Mouse (Mus musculus) embryonic facial prominence, embryonic 15.5 days (tissue): ENCODE results near the gene Mcpt4. TPM values are rescaled to one million over a fixed set of nuclear protein-coding genes. Genes with fewer than 3 reads are reported as not detected.
"Not testable (repeated sequence)": the region's sequence is repeated elsewhere in the genome, so short reads cannot be mapped to it uniquely, and the experiment has no call there.

Experiments used
- ATAC-seq: fragments of 200-750 bp; cut with Nextera tagmentation; 2 replicates; pipeline ENCODE4 v1.8.0; 2017; ENCODE audit warnings: low read depth, moderate TSS enrichment; ENCODE audit not compliant: insufficient number of reproducible peaks, low FRiP score, low TSS enrichment
- H3K27ac ChIP-seq: fragments of 300-500 bp; sonication (generic); replicated peaks from 2 replicates; pipeline ENCODE4 v1.5.1; 2015; ENCODE audit warnings: mild to moderate bottlenecking, inconsistent platforms
- H3K27me3 ChIP-seq: fragments of 300-500 bp; sonication (generic); 2 replicates; pipeline ENCODE4 v1.6.1; 2015; ENCODE audit warnings: inconsistent platforms
- H3K36me3 ChIP-seq: fragments of 300-500 bp; sonication (generic); 2 replicates; pipeline ENCODE4 v1.6.1; 2015; ENCODE audit warnings: mild to moderate bottlenecking, inconsistent platforms
- H3K4me1 ChIP-seq: fragments of 300-500 bp; sonication (generic); 2 replicates; pipeline ENCODE4 v1.6.1; 2015; ENCODE audit warnings: inconsistent platforms
- H3K4me2 ChIP-seq: fragments of 300-500 bp; sonication (generic); replicated peaks from 2 replicates; pipeline ENCODE4 v1.6.1; 2015; ENCODE audit warnings: mild to moderate bottlenecking, inconsistent platforms
- H3K4me3 ChIP-seq: fragments of 300-500 bp; sonication (generic); replicated peaks from 2 replicates; pipeline ENCODE4 v1.5.1; 2015; ENCODE audit warnings: mild to moderate bottlenecking, inconsistent platforms
- H3K9ac ChIP-seq: fragments of 300-500 bp; sonication (generic); 2 replicates; pipeline ENCODE4 v1.6.1; 2015; ENCODE audit warnings: inconsistent platforms
- H3K9me3 ChIP-seq: fragments of 300-500 bp; sonication (generic); replicated peaks from 2 replicates; pipeline ENCODE4 v1.6.1; 2016; ENCODE audit warnings: inconsistent platforms
- WGBS: fragments of 180-500 bp; shearing (Covaris S2); methylation state at CpG from one replicate; pipeline ENCODE4 v1.1.7; 2015; 5-methylcytosine and 5-hydroxymethylcytosine counted together
- polyA plus RNA-seq: library from polyadenylated mRNA; unstranded; fragments of >200 nt; fragmentation: Nextera tagmentation; extraction: Ambion mirVana; gene quantifications from 2 replicates; pipeline ENCODE4 v1.2.1, GENCODE M21; 2015

Mcpt4 gene
- polyA plus RNA-seq: 25.7 and 32.1 TPM in 2 replicates

- H3K9me3 ChIP-seq, H3K27ac ChIP-seq, H3K9ac ChIP-seq, H3K4me1 ChIP-seq, H3K4me2 ChIP-seq, H3K4me3 ChIP-seq, H3K36me3 ChIP-seq, H3K27me3 ChIP-seq, ATAC-seq: not testable (repeated sequence)
- 68% methylated on average over 3 of the region's 3 CpGs for WGBS
Measured at GRCm38 (mm10) chr14:56062213-56062612, at the start of gene Mcpt4. Gene Mcpt4, minus strand, starts transcription at chr14:56062313.

GRCm38 (mm10) chr14:56105447-56106180, 43.5 kb upstream of the Mcpt4 start:
- H3K9me3 ChIP-seq: no peaks in the 10 kb centered on the region
- H3K27me3 ChIP-seq: no peaks in the 10 kb centered on the region
- no peak overlapping the region for H3K9ac ChIP-seq
- ATAC-seq: no peak
- no peaks in the 10 kb centered on the region for H3K4me1 ChIP-seq
- no peak overlapping the region for H3K4me2 ChIP-seq
- H3K27ac ChIP-seq: no peak overlapping the region
- no peaks in the 10 kb centered on the region for H3K36me3 ChIP-seq
- WGBS: 74% methylated on average over 13 of the region's 13 CpGs
- H3K4me3 ChIP-seq: no peak overlapping the region

- H3K9me3 ChIP-seq: no peaks in the 10 kb centered on the region
- H3K27me3 ChIP-seq: no peaks in the 10 kb centered on the region
- H3K36me3 ChIP-seq: no peaks in the 10 kb centered on the region
- no peaks in the 10 kb centered on the region for H3K4me1 ChIP-seq
- H3K4me3 ChIP-seq: no peak overlapping the region
- no peak for ATAC-seq
- no peak overlapping the region for H3K9ac ChIP-seq
- no peak overlapping the region for H3K27ac ChIP-seq
- H3K4me2 ChIP-seq: no peak overlapping the region
- 87% methylated on average over 5 of the region's 5 CpGs for WGBS
Measured at GRCm38 (mm10) chr14:56105016-56105415, 42.9 kb upstream of the Mcpt4 start.

- Histone ChIP-seq H3K4me1 (no peaks in the 10 kb centered on the region), H3K4me2 (no peak overlapping the region), H3K4me3 (no peak overlapping the region), H3K36me3 (no peaks in the 10 kb centered on the region), H3K9me3 (no peaks in the 10 kb centered on the region), H3K27me3 (no peaks in the 10 kb centered on the region), H3K9ac (no peak overlapping the region), H3K27ac (no peak overlapping the region)
- ATAC-seq: no peak
- WGBS: 50% methylated on average over 3 of the region's 3 CpGs
Measured at GRCm38 (mm10) chr14:56103452-56103851, 41.3 kb upstream of the Mcpt4 start.

- ATAC-seq: no peak
- no peak within 1 kb of the TSS for H3K4me3 ChIP-seq
- no peaks in the 10 kb centered on the region for H3K27me3 ChIP-seq
- no peak within 1 kb of the TSS for H3K9ac ChIP-seq
- H3K27ac ChIP-seq: no peak within 1 kb of the TSS
- 74% methylated on average over 10 of the region's 10 CpGs for whole genome bisulfite sequencing
- H3K4me2 ChIP-seq: no peak within 1 kb of the TSS
- H3K36me3 ChIP-seq: no peaks in the 10 kb centered on the region
- no peaks in the 10 kb centered on the region for H3K4me1 ChIP-seq
- H3K9me3 ChIP-seq: no peaks in the 10 kb centered on the region
Measured at GRCm38 (mm10) chr14:56102386-56102785, 40.3 kb upstream of the Mcpt4 start, which contains the start of gene Ctsg. Gene Ctsg, minus strand, starts transcription at chr14:56102574.

GRCm38 (mm10) chr14:56098940-56099339, 36.8 kb upstream of the Mcpt4 start:
- ATAC-seq: no peak
- Histone ChIP-seq H3K9ac (no peak overlapping the region), H3K9me3 (no peaks in the 10 kb centered on the region), H3K27me3 (no peaks in the 10 kb centered on the region), H3K4me3 (no peak overlapping the region), H3K4me1 (no peaks in the 10 kb centered on the region), H3K36me3 (no peaks in the 10 kb centered on the region), H3K27ac (no peak overlapping the region), H3K4me2 (no peak overlapping the region)
- 77% methylated on average over 4 of the region's 4 CpGs for WGBS

GRCm38 (mm10) chr14:56097597-56097996, 35.5 kb upstream of the Mcpt4 start:
- WGBS: 73% methylated on average over 1 of the region's 1 CpGs
- H3K9ac ChIP-seq: no peak overlapping the region
- ATAC-seq: no peak
- H3K4me2 ChIP-seq: no peak overlapping the region
- H3K9me3 ChIP-seq: no peaks in the 10 kb centered on the region
- no peak overlapping the region for H3K4me3 ChIP-seq
- H3K27me3 ChIP-seq: no peaks in the 10 kb centered on the region
- no peak overlapping the region for H3K27ac ChIP-seq
- no peaks in the 10 kb centered on the region for H3K36me3 ChIP-seq
- H3K4me1 ChIP-seq: no peaks in the 10 kb centered on the region

- Histone ChIP-seq H3K27ac (no peak overlapping the region), H3K4me1 (no peaks in the 10 kb centered on the region), H3K27me3 (no peaks in the 10 kb centered on the region), H3K4me3 (no peak overlapping the region), H3K9me3 (no peaks in the 10 kb centered on the region), H3K36me3 (no peaks in the 10 kb centered on the region), H3K9ac (no peak overlapping the region), H3K4me2 (no peak overlapping the region)
- 77% methylated on average over 2 of the region's 2 CpGs for WGBS
- ATAC-seq: no peak
Measured at GRCm38 (mm10) chr14:56093353-56093752, 31.2 kb upstream of the Mcpt4 start.

- Histone ChIP-seq H3K4me3 (no peak overlapping the region), H3K27ac (no peak overlapping the region), H3K9ac (no peak overlapping the region), H3K27me3 (no peaks in the 10 kb centered on the region), H3K4me1 (no peaks in the 10 kb centered on the region), H3K9me3 (no peaks in the 10 kb centered on the region), H3K36me3 (no peaks in the 10 kb centered on the region), H3K4me2 (no peak overlapping the region)
- no peak for ATAC-seq
- 69% methylated on average over 3 of the region's 3 CpGs for WGBS
Measured at GRCm38 (mm10) chr14:56086711-56087110, 24.6 kb upstream of the Mcpt4 start.

- Histone ChIP-seq H3K27ac (no peak within 1 kb of the TSS), H3K36me3 (no peaks in the 10 kb centered on the region), H3K4me1 (no peaks in the 10 kb centered on the region), H3K4me2 (no peak within 1 kb of the TSS), H3K9me3 (no peaks in the 10 kb centered on the region), H3K4me3 (no peak within 1 kb of the TSS), H3K9ac (no peak within 1 kb of the TSS), H3K27me3 (no peaks in the 10 kb centered on the region)
- ATAC-seq: no peak
- 95% methylated on average over 2 of the region's 2 CpGs for WGBS
Measured at GRCm38 (mm10) chr14:56085167-56085566, 23.1 kb upstream of the Mcpt4 start, which contains the start of gene Mcpt8. Gene Mcpt8, minus strand, starts transcription at chr14:56085273.

GRCm38 (mm10) chr14:56082016-56082415, 19.9 kb upstream of the Mcpt4 start:
- 85% methylated on average over 4 of the region's 4 CpGs for WGBS
- H3K9ac ChIP-seq: no peak overlapping the region
- no peak overlapping the region for H3K27ac ChIP-seq
- H3K9me3 ChIP-seq: no peaks in the 10 kb centered on the region
- no peaks in the 10 kb centered on the region for H3K4me1 ChIP-seq
- H3K27me3 ChIP-seq: no peaks in the 10 kb centered on the region
- no peak overlapping the region for H3K4me2 ChIP-seq
- no peaks in the 10 kb centered on the region for H3K36me3 ChIP-seq
- ATAC-seq: no peak
- no peak overlapping the region for H3K4me3 ChIP-seq

- Histone ChIP-seq H3K36me3 (no peaks in the 10 kb centered on the region), H3K9ac (no peak overlapping the region), H3K27me3 (no peaks in the 10 kb centered on the region), H3K9me3 (no peaks in the 10 kb centered on the region), H3K4me2 (no peak overlapping the region), H3K4me1 (no peaks in the 10 kb centered on the region), H3K4me3 (no peak overlapping the region), H3K27ac (no peak overlapping the region)
- 79% methylated on average over 4 of the region's 4 CpGs for WGBS
- ATAC-seq: no peak
Measured at GRCm38 (mm10) chr14:56057722-56058121, 4.4 kb downstream of the Mcpt4 start.
